Mouse (Mus musculus): ENCODE results near the gene Pcdh8.

GRCm38 (mm10) chr14:79728811-79729210 lies 42.3 kb downstream of the Pcdh8 start:
- TF ChIP-seq POLR2A (IDR thresholded peaks at IDR 0.05; ENCODE audit: borderline replicate concordance, extremely low read depth, low read depth, low read length) (no peak), CTCF (IDR thresholded peaks at IDR 0.05; ENCODE audit: insufficient read depth, low read length) (no peak)
